Mouse (Mus musculus): ENCODE measurements around the gene Tra2a. TPM values are rescaled to one million over a fixed set of nuclear protein-coding genes. Genes with fewer than 3 reads are reported as not detected.

The Tra2a gene
- total and polyA plus RNA-seq, 3 experiments = 85.2 to 108 TPM; not detected in 1

DNA sequence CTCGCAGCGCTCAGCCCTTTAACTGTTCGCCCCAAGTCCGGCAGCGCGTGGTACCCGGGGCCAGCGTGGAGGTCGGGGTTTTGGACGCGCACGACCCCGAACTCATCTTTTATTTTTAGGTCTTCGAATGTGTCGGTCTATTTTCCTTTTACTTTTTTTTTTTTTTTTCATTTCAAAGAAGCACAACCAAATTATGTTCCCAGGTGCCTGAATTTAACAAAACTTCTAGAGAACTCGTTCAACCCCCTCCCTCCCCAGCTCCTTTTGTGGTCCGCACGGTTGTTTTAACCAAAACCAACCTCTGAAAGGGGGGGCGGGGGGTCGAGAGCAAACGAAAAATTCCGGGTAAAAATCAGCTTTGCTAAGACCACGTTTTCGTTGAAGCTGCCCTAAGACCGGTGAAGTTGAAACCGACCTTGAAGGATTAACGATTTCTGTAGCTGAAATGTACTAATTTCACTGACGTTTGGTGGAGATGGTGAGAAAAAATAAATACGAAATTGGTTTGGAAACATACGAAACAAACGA lies 45.5 kb downstream of the Tra2a start:
- DNase-seq (ENCODE audit: low read depth, low spot score) = no peak
- no peak overlapping the region for H3K4me3 ChIP-seq (ENCODE audit: control insufficient read depth in 1 of 2, insufficient read depth in 1 of 2, low read depth in 2 of 2, low read length in 2 of 2)
- H3K4me1 ChIP-seq (ENCODE audit: control insufficient read depth in 1 of 2, insufficient read depth in 2 of 2, low read length in 2 of 2) = no peaks in the 10 kb centered on the region
- H3K36me3 ChIP-seq (ENCODE audit: control insufficient read depth in 1 of 2, insufficient read depth in 2 of 2, low read length in 2 of 2) = no peaks in the 10 kb centered on the region
- H3K9me3 ChIP-seq (replicated peaks; ENCODE audit: insufficient read depth, low read length) = no peaks in the 10 kb centered on the region
- H3K79me2 ChIP-seq (ENCODE audit: control insufficient read depth, insufficient read depth, low read length, poor library complexity) = no peaks in the 10 kb centered on the region
- H3K27ac ChIP-seq (ENCODE audit: control insufficient read depth, low read depth, low read length) = no peak overlapping the region
- H3K27me3 ChIP-seq (ENCODE audit: control insufficient read depth in 1 of 2, insufficient read depth in 2 of 2, low read length in 2 of 2) = peaks cover 6% of the 10 kb centered on the region in 2 experiments
- no peak overlapping the region for H3K9ac ChIP-seq (ENCODE audit: control insufficient read depth, low read depth, low read length, poor library complexity, severe bottlenecking)
- TF ChIP-seq USF1 (IDR thresholded peaks at IDR 0.05; ENCODE audit: low read depth, low read length) (no peak), NELFE (IDR thresholded peaks at IDR 0.05; ENCODE audit: low read depth, low read length) (no peak), RAD21 (IDR thresholded peaks at IDR 0.05; ENCODE audit: low read depth, low read length) (no peak), MXI1 (IDR thresholded peaks at IDR 0.05; ENCODE audit: low read depth, low read length) (no peak), CTCF (IDR thresholded peaks at IDR 0.05 in 2 of 3, conservative IDR thresholded peaks at IDR 0.05 in 1 of 3; ENCODE audit: control insufficient read depth in 1 of 3, insufficient read depth in 1 of 3, low read depth in 2 of 3, low read length in 3 of 3, poor library complexity in 1 of 3, severe bottlenecking in 1 of 3) (no peak), ELF1 (IDR thresholded peaks at IDR 0.05; ENCODE audit: low read depth, low read length) (no peak), ZMIZ1 (IDR thresholded peaks at IDR 0.05; ENCODE audit: low read depth, low read length) (no peak)

DNA sequence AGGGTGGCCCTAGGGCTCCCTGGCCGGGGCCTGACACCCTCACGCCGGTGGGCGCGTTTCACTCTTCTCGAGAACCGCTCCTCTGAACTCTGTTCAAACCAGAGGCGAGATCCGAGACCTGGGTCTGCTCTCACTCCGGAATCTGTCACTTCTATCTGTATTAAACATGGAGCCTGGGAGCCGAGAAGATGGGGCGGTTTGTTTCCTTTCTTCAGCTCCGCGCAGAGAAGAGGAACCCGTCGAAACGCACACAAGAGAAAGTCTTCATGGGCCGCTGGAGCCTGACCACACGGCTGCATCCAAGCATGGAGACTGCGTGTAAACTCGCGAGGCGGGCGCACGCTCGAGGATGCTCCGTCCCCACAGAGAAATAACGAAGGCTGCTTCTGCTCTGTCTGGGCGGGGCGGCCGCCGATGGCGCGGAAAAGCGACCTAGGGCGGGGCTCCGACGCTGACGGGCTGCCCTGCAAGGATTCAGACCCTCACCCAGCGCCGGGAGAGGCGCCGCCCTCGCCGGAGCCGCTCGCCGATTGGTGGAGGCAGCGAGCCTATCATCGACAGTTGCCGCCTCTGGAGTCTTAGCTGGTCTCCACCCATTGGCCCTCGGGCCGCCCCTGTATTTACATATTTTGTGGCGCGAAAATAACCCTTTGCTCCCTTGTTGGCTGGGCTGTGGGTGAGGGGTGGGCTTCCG lies 46.1 kb downstream of the Tra2a start:
- H3K4me1 ChIP-seq (ENCODE audit: control insufficient read depth in 1 of 2, insufficient read depth in 2 of 2, low read length in 2 of 2) = no peaks in the 10 kb centered on the region
- no peak overlapping the region for H3K9ac ChIP-seq (ENCODE audit: control insufficient read depth, low read depth, low read length, poor library complexity, severe bottlenecking)
- H3K27ac ChIP-seq (ENCODE audit: control insufficient read depth, low read depth, low read length) = no peak overlapping the region
- H3K79me2 ChIP-seq (ENCODE audit: control insufficient read depth, insufficient read depth, low read length, poor library complexity) = no peaks in the 10 kb centered on the region
- no peak overlapping the region for H3K4me3 ChIP-seq (ENCODE audit: control insufficient read depth in 1 of 2, insufficient read depth in 1 of 2, low read depth in 2 of 2, low read length in 2 of 2)
- no peak for TF ChIP-seq TAL1 (IDR thresholded peaks at IDR 0.05; ENCODE audit: low read length)
- no peak for TF ChIP-seq EP300 (IDR thresholded peaks at IDR 0.05; ENCODE audit: low read depth in 1 of 2, low read length in 2 of 2)
- no peak for TF ChIP-seq GABPA (IDR thresholded peaks at IDR 0.05; ENCODE audit: low read depth, low read length)
- TF ChIP-seq USF2 (IDR thresholded peaks at IDR 0.05; ENCODE audit: borderline replicate concordance in 1 of 2, insufficient read depth in 1 of 2, low read depth in 1 of 2, low read length in 2 of 2) = no peak
- no peak for TF ChIP-seq MYC (IDR thresholded peaks at IDR 0.05; ENCODE audit: low read depth, low read length)
- no peak for TF ChIP-seq MEF2A (IDR thresholded peaks at IDR 0.05; ENCODE audit: extremely low read depth, insufficient replicate concordance, low read depth, low read length, poor library complexity, severe bottlenecking)
- TF ChIP-seq E2F4 (IDR thresholded peaks at IDR 0.05; ENCODE audit: borderline replicate concordance, low read depth, low read length) = no peak
- no peak for TF ChIP-seq ETS1 (IDR thresholded peaks at IDR 0.05; ENCODE audit: low read depth, low read length)
- no peak for TF ChIP-seq SMC3 (IDR thresholded peaks at IDR 0.05; ENCODE audit: low read depth, low read length)
- TF ChIP-seq ZMIZ1 (IDR thresholded peaks at IDR 0.05; ENCODE audit: low read depth, low read length) = no peak
- TF ChIP-seq MAX (IDR thresholded peaks at IDR 0.05; ENCODE audit: low read length) = no peak
- H3K27me3 ChIP-seq (ENCODE audit: control insufficient read depth in 1 of 2, insufficient read depth in 2 of 2, low read length in 2 of 2) = peaks cover 6% of the 10 kb centered on the region in 2 experiments
- DNase-seq (ENCODE audit: low read depth, low spot score) = no peak
- H3K9me3 ChIP-seq (replicated peaks; ENCODE audit: insufficient read depth, low read length) = no peaks in the 10 kb centered on the region
- H3K36me3 ChIP-seq (ENCODE audit: control insufficient read depth in 1 of 2, insufficient read depth in 2 of 2, low read length in 2 of 2) = no peaks in the 10 kb centered on the region
